Mouse (Mus musculus) frontal cortex, postnatal 10 days (tissue): ENCODE data around the gene Slc4a5.
"Not testable (repeated sequence)": the region's sequence is repeated elsewhere in the genome, so short reads cannot be mapped to it uniquely, and the experiment has no call there.

Experiments
- DNase-seq, 2 experiments: peaks; one replicate each; pipeline ENCODE4 v3.0.0; 2022; ENCODE audit warnings: low spot score in 2 of 2, mixed read lengths in 1 of 2

Slc4a5 gene

GRCm38 (mm10) chr6:83302264-83302663, 82.6 kb downstream of the Slc4a5 start:
- DNase-seq = no peak

GRCm38 (mm10) chr6:83309017-83309416, 89.4 kb downstream of the Slc4a5 start:
- no peak for DNase-seq

GRCm38 (mm10) chr6:83311206-83311605, 91.6 kb downstream of the Slc4a5 start:
- DNase-seq = no peak

GRCm38 (mm10) chr6:83312021-83312420, 92.4 kb downstream of the Slc4a5 start:
- DNase-seq = no peak

GRCm38 (mm10) chr6:83312514-83312913, 92.9 kb downstream of the Slc4a5 start:
- no peak for DNase-seq

GRCm38 (mm10) chr6:83315293-83315692, 95.7 kb downstream of the Slc4a5 start:
- no peak for DNase-seq

- DNase-seq = no peak
Observed at GRCm38 (mm10) chr6:83316022-83316421, 96.4 kb downstream of the Slc4a5 start.

- DNase-seq = peak; percentile 89 to 91
Observed at GRCm38 (mm10) chr6:83317108-83317741, 97.6 kb downstream of the Slc4a5 start.

- no peak for DNase-seq
Observed at GRCm38 (mm10) chr6:83321927-83322326, 102.3 kb downstream of the Slc4a5 start.

GRCm38 (mm10) chr6:83322794-83323193, 103.2 kb downstream of the Slc4a5 start:
- no peak for DNase-seq

- no peak for DNase-seq
Observed at GRCm38 (mm10) chr6:83323652-83324419, 104.2 kb downstream of the Slc4a5 start.

GRCm38 (mm10) chr6:83325525-83326393, 106.1 kb downstream of the Slc4a5 start, which contains the start of the genes Mthfd2 and Mob1a:
Mthfd2 (minus strand) TSS chr6:83325908.
Mob1a (plus strand) TSS chr6:83326016.
- peak; percentile 89 to 91 for DNase-seq

- DNase-seq = no peak
Observed at GRCm38 (mm10) chr6:83326394-83326736, 106.7 kb downstream of the Slc4a5 start.

GRCm38 (mm10) chr6:83326761-83327160, 107.1 kb downstream of the Slc4a5 start:
- DNase-seq = no peak

GRCm38 (mm10) chr6:83327591-83328190, 108.1 kb downstream of the Slc4a5 start:
- no peak for DNase-seq

- DNase-seq = no peak
Observed at GRCm38 (mm10) chr6:83341387-83341786, 121.8 kb downstream of the Slc4a5 start.

- no peak for DNase-seq
Observed at GRCm38 (mm10) chr6:83342957-83343356, 123.3 kb downstream of the Slc4a5 start.

- not testable (repeated sequence) for DNase-seq
Observed at GRCm38 (mm10) chr6:83345285-83345684, 125.7 kb downstream of the Slc4a5 start.

GRCm38 (mm10) chr6:83347916-83348315, 128.3 kb downstream of the Slc4a5 start:
- no peak for DNase-seq

- DNase-seq = no peak
Observed at GRCm38 (mm10) chr6:83348873-83349272, 129.2 kb downstream of the Slc4a5 start, which contains the start of gene Bola3. Bola3 (plus strand) TSS chr6:83349147.

- peak; percentile 73 to 85 for DNase-seq
Observed at GRCm38 (mm10) chr6:83349274-83349958, 129.8 kb downstream of the Slc4a5 start.
